Mouse (Mus musculus): ENCODE results near the gene Clec2d. TPM values are rescaled to one million over a fixed set of nuclear protein-coding genes. Genes with fewer than 3 reads are reported as not detected.

Clec2d gene
- total and polyA plus RNA-seq, 2 experiments, result 141 to 532 TPM

DNA sequence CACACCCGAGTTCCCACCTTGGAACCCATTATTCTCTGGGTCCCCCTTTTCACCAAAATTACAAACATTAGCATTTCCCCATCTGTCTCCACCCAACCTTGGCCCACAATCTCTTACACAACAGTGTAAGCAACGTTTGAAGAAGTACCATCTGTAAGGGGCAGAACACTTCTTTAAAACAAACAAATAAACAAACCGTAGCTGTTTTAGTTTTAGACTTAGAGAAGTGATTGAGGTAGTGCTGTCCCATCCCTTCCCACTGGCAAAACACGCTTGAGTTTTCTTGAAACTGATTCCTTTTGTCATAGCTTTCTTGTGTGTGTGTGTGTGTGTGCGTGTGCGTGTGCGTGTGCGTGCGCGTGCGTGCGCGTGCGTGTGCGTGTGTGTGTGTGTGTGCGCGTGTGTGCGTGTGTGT, 53.5 kb downstream of the Clec2d start:
- H3K4me3 ChIP-seq (ENCODE audit: insufficient read depth, low read depth, low read length), result peak overlapping the region; percentile 49
- H3K79me2 ChIP-seq (ENCODE audit: control insufficient read depth, insufficient read depth, low read length), result peaks cover 29% of the 10 kb centered on the region
- H3K4me1 ChIP-seq (ENCODE audit: control insufficient read depth, insufficient read depth, low read length), result peaks cover 49% of the 10 kb centered on the region
- H3K36me3 ChIP-seq (ENCODE audit: control insufficient read depth, insufficient read depth, low read length), result peaks cover 20% of the 10 kb centered on the region
- DNase-seq (ENCODE audit: extremely low read depth, low read depth, low spot score), result no peak
- H3K9ac ChIP-seq (ENCODE audit: low read depth, low read length), result peak overlapping the region; percentile 72
- H3K27ac ChIP-seq (replicated peaks; ENCODE audit: insufficient read depth, low read depth, low read length), result peak overlapping the region; percentile 100
- no peak for TF ChIP-seq CTCF (IDR thresholded peaks at IDR 0.05; ENCODE audit: low read depth, low read length)
- no peak for TF ChIP-seq POLR2A (IDR thresholded peaks at IDR 0.05; ENCODE audit: extremely low read depth, insufficient read depth, low read length)
- WGBS, result 73% methylated on average over 18 of the region's 18 CpGs
- no peaks in the 10 kb centered on the region for H3K27me3 ChIP-seq (ENCODE audit: control insufficient read depth, insufficient read depth, low read length)

DNA sequence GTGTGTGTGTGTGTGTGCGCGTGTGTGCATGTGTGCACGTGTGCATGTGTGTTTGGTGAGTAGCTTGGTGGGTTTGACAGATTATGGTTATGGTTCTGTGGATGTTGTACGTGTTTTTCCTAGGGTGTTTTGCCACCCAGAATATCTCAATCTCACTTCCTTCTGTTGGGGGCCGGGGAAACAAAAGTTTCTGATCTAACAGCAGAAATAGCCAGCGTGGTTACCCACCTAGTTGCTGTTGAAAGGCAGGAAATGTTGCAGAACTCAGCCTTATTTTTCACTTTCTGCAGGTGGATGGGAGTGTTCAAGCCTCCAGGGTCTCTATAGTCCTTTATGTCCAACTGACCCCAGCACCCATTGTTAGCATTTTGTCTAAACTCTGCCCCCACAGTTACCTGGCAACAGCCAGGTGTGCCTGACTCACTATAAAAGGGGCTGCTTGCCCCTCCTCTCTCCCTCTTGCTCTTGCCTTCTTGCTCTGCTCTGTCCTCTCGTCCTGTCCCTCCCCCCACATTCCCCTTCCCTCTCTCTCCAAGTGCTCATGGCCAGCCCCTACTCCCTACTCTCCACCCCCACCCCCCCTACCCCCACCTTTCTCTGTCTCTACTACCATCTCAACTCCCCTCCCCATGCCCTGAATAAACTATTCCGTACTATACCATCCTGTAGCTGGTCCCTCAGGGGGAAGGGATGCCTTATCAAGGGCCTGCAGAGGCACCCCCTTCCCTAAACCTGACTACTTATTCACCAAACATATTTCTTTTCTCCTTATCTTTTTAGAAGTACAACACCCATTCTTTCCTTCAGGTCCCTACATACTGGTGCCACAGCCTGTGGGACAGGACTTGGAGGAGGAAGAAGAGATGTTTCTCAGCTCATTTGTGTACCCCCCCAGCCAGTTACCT, 54.3 kb downstream of the Clec2d start:
- Histone ChIP-seq H3K4me3 (ENCODE audit: insufficient read depth, low read depth, low read length) (peak overlapping the region; percentile 49), H3K27ac (replicated peaks; ENCODE audit: insufficient read depth, low read depth, low read length) (peak overlapping the region; percentile 100), H3K9ac (ENCODE audit: low read depth, low read length) (peak overlapping the region; percentile 72), H3K27me3 (ENCODE audit: control insufficient read depth, insufficient read depth, low read length) (no peaks in the 10 kb centered on the region), H3K79me2 (ENCODE audit: control insufficient read depth, insufficient read depth, low read length) (peaks cover 29% of the 10 kb centered on the region), H3K4me1 (ENCODE audit: control insufficient read depth, insufficient read depth, low read length) (peaks cover 45% of the 10 kb centered on the region), H3K36me3 (ENCODE audit: control insufficient read depth, insufficient read depth, low read length) (peaks cover 15% of the 10 kb centered on the region)
- DNase-seq (ENCODE audit: extremely low read depth, low read depth, low spot score), result no peak
- 71% methylated on average over 8 of the region's 8 CpGs for WGBS
- TF ChIP-seq CTCF (IDR thresholded peaks at IDR 0.05; ENCODE audit: low read depth, low read length) (no peak), POLR2A (IDR thresholded peaks at IDR 0.05; ENCODE audit: extremely low read depth, insufficient read depth, low read length) (no peak)

DNA sequence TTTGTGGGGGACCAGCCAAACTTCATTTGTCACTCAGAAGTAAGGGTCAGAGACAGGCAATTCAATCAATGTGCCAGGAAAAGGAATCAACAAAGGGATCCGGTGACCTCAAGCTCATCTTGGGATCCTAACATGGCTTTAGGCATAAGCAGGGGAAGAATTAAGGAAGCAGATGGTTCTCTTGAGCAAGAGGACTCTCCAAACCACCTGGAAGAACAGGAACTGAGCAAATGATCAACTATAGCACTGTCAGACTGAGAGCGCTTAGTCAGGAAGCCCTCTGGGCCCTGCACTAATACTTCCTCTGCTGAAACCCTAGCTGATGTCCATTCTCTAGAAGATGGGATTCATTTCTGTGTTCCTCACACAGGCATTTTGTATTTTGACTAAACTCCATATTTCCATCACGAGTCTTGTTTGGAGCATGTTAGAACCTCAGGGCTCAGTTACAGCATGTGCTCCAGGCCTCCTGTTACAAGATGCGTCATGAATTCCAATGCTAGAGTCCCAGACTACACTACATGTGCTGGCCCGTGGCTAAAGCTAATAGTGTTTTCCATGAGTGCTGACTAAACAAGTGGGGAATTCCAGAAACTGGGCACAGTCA, 55.5 kb downstream of the Clec2d start:
- Histone ChIP-seq H3K27me3 (ENCODE audit: control insufficient read depth, insufficient read depth, low read length) (no peaks in the 10 kb centered on the region), H3K36me3 (ENCODE audit: control insufficient read depth, insufficient read depth, low read length) (peaks cover 15% of the 10 kb centered on the region), H3K4me3 (ENCODE audit: insufficient read depth, low read depth, low read length) (peak overlapping the region; percentile 58), H3K27ac (replicated peaks; ENCODE audit: insufficient read depth, low read depth, low read length) (peak overlapping the region; percentile 100), H3K4me1 (ENCODE audit: control insufficient read depth, insufficient read depth, low read length) (peaks cover 39% of the 10 kb centered on the region), H3K79me2 (ENCODE audit: control insufficient read depth, insufficient read depth, low read length) (peaks cover 29% of the 10 kb centered on the region), H3K9ac (ENCODE audit: low read depth, low read length) (peak overlapping the region; percentile 72)
- DNase-seq (ENCODE audit: extremely low read depth, low read depth, low spot score), result peak; percentile 83
- 4% methylated on average over 5 of the region's 5 CpGs for WGBS
- TF ChIP-seq POLR2A (IDR thresholded peaks at IDR 0.05; ENCODE audit: extremely low read depth, insufficient read depth, low read length) (no peak), CTCF (IDR thresholded peaks at IDR 0.05; ENCODE audit: low read depth, low read length) (no peak)

Other genes with a start within 250 kb of the Clec2d start
- 0.20 TPM in 1 of 2 replicates, not detected in the other for gene Clec2g, start 246.2 kb upstream of the Clec2d start, total RNA-seq (2014; rRNA removed)
- not detected in 2 replicates for gene Clec2g, start 246.2 kb upstream of the Clec2d start, polyA plus RNA-seq (2012; rRNA removed)
- gene Klrb1f, start 134.7 kb upstream of the Clec2d start, total RNA-seq (2014; rRNA removed), result not detected in 2 replicates
- gene Klrb1f, start 134.7 kb upstream of the Clec2d start, polyA plus RNA-seq (2012; rRNA removed), result not detected in 2 replicates
- not detected in 2 replicates for gene Clec2e, start 79.7 kb upstream of the Clec2d start, total RNA-seq (2014; rRNA removed)
- gene Clec2e, start 79.7 kb upstream of the Clec2d start, polyA plus RNA-seq (2012; rRNA removed), result 0.06 TPM in 1 of 2 replicates, not detected in the other
- 0.74 and 1.1 TPM in 2 replicates for gene Cd69, start 94.8 kb downstream of the Clec2d start, total RNA-seq (2014; rRNA removed)
- gene Cd69, start 94.8 kb downstream of the Clec2d start, polyA plus RNA-seq (2012; rRNA removed), result 0.15 TPM in 1 of 2 replicates, not detected in the other
- gene 4922502D21Rik, start 151.2 kb downstream of the Clec2d start, total RNA-seq (2014; rRNA removed), result not detected in 2 replicates
- gene 4922502D21Rik, start 151.2 kb downstream of the Clec2d start, polyA plus RNA-seq (2012; rRNA removed), result not detected in 2 replicates
- 5.3 and 6.5 TPM in 2 replicates for gene Clec12a, start 162.1 kb downstream of the Clec2d start, total RNA-seq (2014; rRNA removed)
- 0.86 and 1.2 TPM in 2 replicates for gene Clec12a, start 162.1 kb downstream of the Clec2d start, polyA plus RNA-seq (2012; rRNA removed)
- gene Clec12b, start 205.3 kb downstream of the Clec2d start, total RNA-seq (2014; rRNA removed), result not detected in 2 replicates
- not detected in 2 replicates for gene Clec12b, start 205.3 kb downstream of the Clec2d start, polyA plus RNA-seq (2012; rRNA removed)
- gene Clec1b, start 216.7 kb downstream of the Clec2d start, total RNA-seq (2014; rRNA removed), result 23.2 and 24.2 TPM in 2 replicates
- 1.7 and 3.7 TPM in 2 replicates for gene Clec1b, start 216.7 kb downstream of the Clec2d start, polyA plus RNA-seq (2012; rRNA removed)
- 2.8 and 2.9 TPM in 2 replicates for gene Clec9a, start 228.2 kb downstream of the Clec2d start, total RNA-seq (2014; rRNA removed)
- gene Clec9a, start 228.2 kb downstream of the Clec2d start, polyA plus RNA-seq (2012; rRNA removed), result 0.44 and 0.86 TPM in 2 replicates

Data from liver, adult 2 months (tissue).